Mouse (Mus musculus) embryonic facial prominence, embryonic 10.5 days (tissue): ENCODE data around the gene Fgfr2. TPM values are rescaled to one million over a fixed set of nuclear protein-coding genes. Genes with fewer than 3 reads are reported as not detected.

ENCODE experiments used
- DNase-seq: peaks from one replicate; pipeline ENCODE4 v3.0.0-alpha.2; 2017; ENCODE audit warnings: low spot score
- H3K27ac ChIP-seq: fragments of 300-500 bp; sonication (generic); replicated peaks from 2 replicates; pipeline ENCODE4 v1.5.1; 2016; ENCODE audit warnings: mild to moderate bottlenecking
- H3K27me3 ChIP-seq: fragments of 300-500 bp; sonication (generic); replicated peaks from 2 replicates; pipeline ENCODE4 v1.6.1; 2016; ENCODE audit warnings: low read depth, mild to moderate bottlenecking; ENCODE audit not compliant: poor library complexity, severe bottlenecking
- H3K36me3 ChIP-seq: fragments of 300-500 bp; sonication (generic); replicated peaks from 2 replicates; pipeline ENCODE4 v1.6.1; 2016; ENCODE audit warnings: mild to moderate bottlenecking, moderate library complexity
- H3K4me1 ChIP-seq: fragments of 300-500 bp; sonication (generic); 2 replicates; pipeline ENCODE4 v1.6.1; 2016
- H3K4me3 ChIP-seq: fragments of 300-500 bp; sonication (generic); 2 replicates; pipeline ENCODE4 v1.5.1; 2016; ENCODE audit warnings: mild to moderate bottlenecking, moderate library complexity
- H3K9me3 ChIP-seq: fragments of 300-500 bp; sonication (generic); 2 replicates; pipeline ENCODE4 v1.6.1; 2016; ENCODE audit warnings: mild to moderate bottlenecking
- WGBS: fragments of 180-500 bp; shearing (Covaris S2); methylation state at CpG from one replicate; pipeline ENCODE4 v1.1.7; 2016; 5-methylcytosine and 5-hydroxymethylcytosine counted together
- polyA plus RNA-seq: library from polyadenylated mRNA; unstranded; fragments of >200 nt; fragmentation: Nextera tagmentation; extraction: Ambion mirVana; gene quantifications from 2 replicates; pipeline ENCODE4 v1.2.1, GENCODE M21; 2016

Gene Fgfr2
- polyA plus RNA-seq, 1 experiment from 2014 or later: 74.3 TPM

GRCm38 (mm10) chr7:132619975-132620918 is 502.9 kb downstream of the Fgfr2 start:
- 87% methylated on average over 15 of the region's 15 CpGs for WGBS
- no peaks in the 10 kb centered on the region for H3K36me3 ChIP-seq
- no peaks in the 10 kb centered on the region for H3K9me3 ChIP-seq
- H3K27ac ChIP-seq: no peak overlapping the region
- H3K4me3 ChIP-seq: no peak overlapping the region
- no peak for DNase-seq
- H3K4me1 ChIP-seq: peaks cover 16% of the 10 kb centered on the region
- peaks cover 44% of the 10 kb centered on the region for H3K27me3 ChIP-seq

DNA sequence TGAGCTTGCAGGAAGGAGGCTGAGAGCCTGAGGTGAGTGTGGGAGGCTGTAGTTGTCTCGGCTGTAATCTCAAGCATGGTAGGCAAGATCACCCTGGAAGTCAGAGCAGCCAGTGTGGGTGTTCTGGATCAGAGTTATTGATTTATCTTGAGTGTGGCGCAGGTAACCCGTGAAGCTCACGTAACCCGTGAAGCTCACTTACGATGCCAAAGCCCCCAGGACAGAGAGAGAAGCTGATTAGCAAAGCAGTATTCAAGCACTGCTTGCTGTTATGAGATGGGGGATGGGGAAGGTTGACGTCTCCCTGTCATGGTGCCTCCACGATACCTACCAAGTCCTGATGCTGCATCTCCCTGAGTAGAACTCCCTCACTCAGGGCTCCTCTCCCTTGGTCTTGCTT is 503.6 kb downstream of the Fgfr2 start:
- H3K27me3 ChIP-seq: peaks cover 49% of the 10 kb centered on the region
- WGBS: 90% methylated on average over 8 of the region's 8 CpGs
- H3K36me3 ChIP-seq: no peaks in the 10 kb centered on the region
- DNase-seq: no peak
- H3K4me1 ChIP-seq: peaks cover 22% of the 10 kb centered on the region
- H3K4me3 ChIP-seq: no peak overlapping the region
- no peak overlapping the region for H3K27ac ChIP-seq
- no peaks in the 10 kb centered on the region for H3K9me3 ChIP-seq

DNA sequence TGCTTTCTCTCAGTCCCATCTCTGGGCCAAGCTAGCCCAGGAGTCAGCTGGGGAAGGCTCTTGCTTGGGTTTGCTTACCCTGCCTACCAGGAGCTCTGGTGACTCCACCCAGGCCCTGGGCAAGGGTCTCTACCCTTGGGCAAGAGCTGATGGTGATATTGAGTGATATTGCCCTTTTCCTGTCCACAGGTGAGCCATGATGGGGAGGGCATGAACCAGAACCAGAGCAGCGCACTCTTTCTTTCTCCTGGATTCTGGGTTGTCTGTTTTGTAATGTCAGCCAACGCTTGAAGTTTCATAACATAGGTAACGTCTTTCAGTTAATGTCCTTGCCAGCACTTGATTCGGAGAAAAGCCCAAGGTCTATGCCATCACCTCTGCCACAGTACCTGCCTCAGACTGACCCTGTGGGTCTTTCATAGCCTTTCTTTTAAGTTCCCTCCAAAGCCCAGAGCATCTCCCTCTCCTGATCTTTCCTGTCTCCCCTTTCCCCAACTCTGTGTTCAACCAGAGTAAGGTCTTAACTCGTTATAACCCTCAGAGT is 506.1 kb downstream of the Fgfr2 start:
- no peak overlapping the region for H3K4me3 ChIP-seq
- no peaks in the 10 kb centered on the region for H3K9me3 ChIP-seq
- H3K36me3 ChIP-seq: no peaks in the 10 kb centered on the region
- H3K4me1 ChIP-seq: peaks cover 22% of the 10 kb centered on the region
- H3K27me3 ChIP-seq: peaks cover 51% of the 10 kb centered on the region
- no peak for DNase-seq
- H3K27ac ChIP-seq: no peak overlapping the region
- WGBS: 81% methylated on average over 5 of the region's 5 CpGs

DNA sequence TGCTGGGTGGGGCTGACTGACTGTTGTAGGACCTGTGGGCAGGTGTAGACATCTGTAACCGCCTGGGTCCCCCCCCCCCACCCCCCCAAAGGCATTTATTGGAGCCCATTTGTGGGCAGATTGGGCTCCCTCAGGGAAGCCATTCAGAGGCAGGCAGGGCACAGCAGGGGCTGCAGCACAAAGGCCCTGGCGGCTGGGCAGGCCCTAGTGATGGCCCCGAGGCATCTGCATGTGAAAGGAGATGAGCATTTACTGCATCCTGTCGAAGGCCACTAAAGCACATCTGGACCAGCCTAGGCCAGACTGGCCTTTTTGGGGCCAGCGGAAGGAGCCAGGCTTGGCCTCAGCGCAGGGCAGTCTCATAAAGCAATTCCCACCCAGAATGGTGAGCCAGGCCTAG is 506.8 kb downstream of the Fgfr2 start:
- Histone ChIP-seq H3K4me1 (peaks cover 22% of the 10 kb centered on the region), H3K4me3 (no peak overlapping the region), H3K27me3 (peaks cover 57% of the 10 kb centered on the region), H3K27ac (no peak overlapping the region), H3K9me3 (no peaks in the 10 kb centered on the region), H3K36me3 (no peaks in the 10 kb centered on the region)
- no peak for DNase-seq
- 15% methylated on average over 6 of the region's 6 CpGs for WGBS

DNA sequence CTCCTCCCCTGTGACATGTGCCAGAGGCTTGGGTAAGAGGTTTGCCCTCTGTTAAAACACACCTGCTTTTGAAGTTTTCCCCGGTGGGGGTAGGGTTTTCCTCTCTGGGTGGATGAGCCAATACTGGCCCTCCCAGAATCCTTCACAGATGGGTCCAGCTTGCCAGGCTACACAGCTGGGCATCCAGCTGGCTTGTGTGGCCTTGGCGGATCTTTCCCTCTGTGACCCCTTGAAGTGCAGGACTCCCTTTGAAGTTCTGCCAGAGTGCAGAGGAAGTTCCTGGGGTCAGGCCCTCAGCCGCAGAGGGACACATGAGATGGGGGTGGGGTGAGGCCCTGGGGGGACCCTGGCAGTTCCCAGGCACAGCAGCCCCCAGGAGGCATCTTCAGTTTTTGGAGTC is 507.8 kb downstream of the Fgfr2 start:
- H3K36me3 ChIP-seq: no peaks in the 10 kb centered on the region
- WGBS: 11% methylated on average over 3 of the region's 3 CpGs
- H3K4me1 ChIP-seq: peaks cover 28% of the 10 kb centered on the region
- no peak for DNase-seq
- no peak overlapping the region for H3K27ac ChIP-seq
- H3K4me3 ChIP-seq: no peak overlapping the region
- no peaks in the 10 kb centered on the region for H3K9me3 ChIP-seq
- H3K27me3 ChIP-seq: peaks cover 54% of the 10 kb centered on the region

GRCm38 (mm10) chr7:132611530-132611929 is 511.6 kb downstream of the Fgfr2 start:
- H3K4me3 ChIP-seq: no peak overlapping the region
- 95% methylated on average over 8 of the region's 8 CpGs for WGBS
- no peak for DNase-seq
- no peak overlapping the region for H3K27ac ChIP-seq
- peaks cover 68% of the 10 kb centered on the region for H3K27me3 ChIP-seq
- H3K9me3 ChIP-seq: no peaks in the 10 kb centered on the region
- peaks cover 27% of the 10 kb centered on the region for H3K4me1 ChIP-seq
- no peaks in the 10 kb centered on the region for H3K36me3 ChIP-seq

DNA sequence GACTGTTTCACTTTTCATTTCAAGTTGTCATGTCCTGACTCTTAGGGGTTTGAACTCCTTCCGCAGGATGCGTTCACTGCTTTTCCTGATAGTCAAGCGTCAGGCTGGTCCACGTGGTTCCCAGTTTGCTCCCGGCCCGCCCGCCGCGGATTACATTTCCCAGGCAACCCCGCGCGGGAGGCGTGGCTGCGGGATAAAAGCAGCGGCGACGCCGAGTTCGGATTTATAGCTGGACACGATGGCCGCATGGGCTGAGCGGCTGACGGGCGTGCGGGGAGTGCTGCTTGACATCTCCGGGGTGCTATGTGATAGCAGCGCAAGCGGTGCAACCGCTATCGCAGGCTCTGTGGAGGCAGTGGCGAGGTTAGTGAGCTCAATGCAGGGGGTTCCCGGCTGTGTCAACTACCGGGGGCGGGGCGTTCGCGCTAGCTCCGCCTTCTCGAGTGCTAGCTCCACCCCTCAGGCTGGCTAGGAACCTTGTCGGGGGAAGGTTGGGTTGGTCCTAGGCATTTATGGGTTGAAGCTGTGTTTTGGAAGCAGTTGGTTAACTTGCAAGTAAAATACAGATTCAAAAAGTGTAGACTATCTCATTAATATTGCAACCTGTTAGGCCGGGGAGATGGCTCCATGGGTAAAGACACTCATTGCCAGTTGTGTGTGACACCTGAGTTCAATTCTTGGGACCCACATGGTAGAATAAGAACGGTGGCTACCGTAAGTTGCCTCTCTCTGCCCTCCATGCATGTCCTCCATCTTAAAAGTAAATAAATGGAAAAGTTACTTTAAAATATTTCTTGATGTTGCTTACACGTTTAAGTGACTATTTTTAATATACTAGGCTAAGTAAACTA is 512.5 kb downstream of the Fgfr2 start, which contains the start of gene Lhpp:
Lhpp (plus strand) TSS at position 171 of the 851 bp plus-strand sequence.
- Histone ChIP-seq H3K27me3 (peaks cover 70% of the 10 kb centered on the region), H3K36me3 (no peaks in the 10 kb centered on the region), H3K4me3 (peak within 1 kb of the TSS; percentile 66), H3K27ac (peak within 1 kb of the TSS; percentile 76), H3K4me1 (peaks cover 25% of the 10 kb centered on the region), H3K9me3 (no peaks in the 10 kb centered on the region)
- DNase-seq: peak; percentile 90
- 8% methylated on average over 44 of the region's 44 CpGs for WGBS

GRCm38 (mm10) chr7:132608316-132609020 is 514.7 kb downstream of the Fgfr2 start:
- Histone ChIP-seq H3K27ac (no peak overlapping the region), H3K4me3 (no peak overlapping the region), H3K4me1 (peaks cover 16% of the 10 kb centered on the region; the same call in 1 of the 2 replicates), H3K36me3 (no peaks in the 10 kb centered on the region), H3K9me3 (no peaks in the 10 kb centered on the region), H3K27me3 (peaks cover 76% of the 10 kb centered on the region)
- DNase-seq: no peak
- WGBS: 90% methylated on average over 4 of the region's 4 CpGs

- WGBS: 57% methylated on average over 5 of the region's 5 CpGs
- no peak overlapping the region for H3K4me3 ChIP-seq
- peaks cover 96% of the 10 kb centered on the region for H3K27me3 ChIP-seq
- H3K4me1 ChIP-seq: peaks cover 18% of the 10 kb centered on the region
- H3K27ac ChIP-seq: no peak overlapping the region
- no peaks in the 10 kb centered on the region for H3K36me3 ChIP-seq
- H3K9me3 ChIP-seq: no peaks in the 10 kb centered on the region
- DNase-seq: no peak
Measured at GRCm38 (mm10) chr7:132605689-132606088, 517.5 kb downstream of the Fgfr2 start.

DNA sequence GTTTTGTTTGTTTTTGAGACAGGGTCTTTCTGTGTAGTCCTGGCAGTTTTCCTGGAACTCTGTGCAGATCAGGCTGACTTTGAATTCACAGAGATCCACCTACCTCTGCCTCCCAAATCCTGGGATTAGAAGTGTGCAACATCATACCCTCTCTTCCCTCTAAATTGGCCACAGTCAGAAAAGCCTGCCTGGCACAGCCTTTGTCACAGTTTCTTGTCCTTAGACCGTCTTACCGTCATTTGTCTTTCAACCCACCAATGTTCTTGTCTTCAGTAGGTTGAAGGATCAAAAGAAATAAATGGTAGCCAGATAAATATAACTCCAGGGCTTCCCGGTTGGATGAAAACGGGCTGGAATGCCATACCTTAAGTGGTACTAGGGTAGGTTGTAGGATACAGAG is 518.4 kb downstream of the Fgfr2 start:
- Histone ChIP-seq H3K27me3 (peaks cover 100% of the 10 kb centered on the region), H3K4me1 (peaks cover 21% of the 10 kb centered on the region), H3K36me3 (no peaks in the 10 kb centered on the region), H3K9me3 (no peaks in the 10 kb centered on the region), H3K27ac (no peak overlapping the region), H3K4me3 (no peak overlapping the region)
- no peak for DNase-seq
- 88% methylated on average over 4 of the region's 4 CpGs for WGBS

DNA sequence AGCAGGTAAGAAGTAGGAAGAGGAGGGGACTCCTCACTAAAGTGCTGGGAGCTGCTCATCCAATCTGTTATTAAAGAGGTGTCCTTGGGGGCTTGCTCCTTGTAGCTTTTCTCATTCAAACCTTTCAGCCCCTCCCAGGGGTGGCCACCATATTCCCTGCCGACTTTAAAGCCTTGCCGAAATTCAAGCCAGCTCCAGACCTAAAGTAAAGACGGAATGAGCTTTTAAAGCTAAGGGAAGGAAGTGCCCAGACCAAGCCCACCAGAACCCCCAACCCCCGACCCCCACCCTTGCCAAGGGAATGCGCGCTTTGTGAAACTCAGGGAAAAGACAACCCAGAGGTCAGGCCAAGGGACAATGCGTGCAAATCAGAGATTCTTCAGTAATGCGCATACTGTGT is 522.2 kb downstream of the Fgfr2 start:
- peaks cover 100% of the 10 kb centered on the region for H3K27me3 ChIP-seq
- H3K4me3 ChIP-seq: no peak overlapping the region
- no peaks in the 10 kb centered on the region for H3K36me3 ChIP-seq
- no peaks in the 10 kb centered on the region for H3K9me3 ChIP-seq
- 3% methylated on average over 8 of the region's 8 CpGs for WGBS
- no peak overlapping the region for H3K27ac ChIP-seq
- no peak for DNase-seq
- peaks cover 50% of the 10 kb centered on the region for H3K4me1 ChIP-seq

DNA sequence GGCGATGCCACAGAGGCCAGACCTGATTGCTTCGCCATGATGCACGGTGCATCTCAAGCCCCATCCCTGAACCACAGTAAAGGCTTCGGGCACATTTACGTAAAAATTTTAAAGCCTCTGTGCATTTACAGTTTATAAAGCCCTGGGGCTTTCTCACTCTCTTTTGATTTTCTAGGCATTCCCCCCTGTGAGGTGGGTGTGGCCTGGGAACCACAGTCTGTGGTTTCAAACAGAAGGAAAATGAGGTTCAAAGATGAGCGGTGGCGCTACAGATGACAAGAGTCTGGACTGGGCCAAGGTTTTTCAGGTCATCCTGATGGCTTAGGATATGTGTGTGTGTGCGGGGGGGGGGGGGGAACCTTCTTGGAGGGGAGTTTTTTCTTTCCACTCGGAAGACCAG is 523.1 kb downstream of the Fgfr2 start:
- Histone ChIP-seq H3K27me3 (peaks cover 100% of the 10 kb centered on the region), H3K4me1 (peaks cover 46% of the 10 kb centered on the region), H3K36me3 (no peaks in the 10 kb centered on the region), H3K9me3 (no peaks in the 10 kb centered on the region), H3K4me3 (peak overlapping the region; percentile 60), H3K27ac (no peak overlapping the region)
- DNase-seq: no peak
- 1% methylated on average over 9 of the region's 9 CpGs for WGBS
